Mouse (Mus musculus) heart, adult 9 months (tissue): ENCODE data around the gene Rnase9.
"Not testable (repeated sequence)": the region's sequence is repeated elsewhere in the genome, so short reads cannot be mapped to it uniquely, and the experiment has no call there.

ENCODE experiments used
- DNase-seq, 2 experiments: peaks; one replicate each; pipeline ENCODE4 v3.0.0; 2022; ENCODE audit warnings: low spot score in 2 of 2

Gene Rnase9

DNA sequence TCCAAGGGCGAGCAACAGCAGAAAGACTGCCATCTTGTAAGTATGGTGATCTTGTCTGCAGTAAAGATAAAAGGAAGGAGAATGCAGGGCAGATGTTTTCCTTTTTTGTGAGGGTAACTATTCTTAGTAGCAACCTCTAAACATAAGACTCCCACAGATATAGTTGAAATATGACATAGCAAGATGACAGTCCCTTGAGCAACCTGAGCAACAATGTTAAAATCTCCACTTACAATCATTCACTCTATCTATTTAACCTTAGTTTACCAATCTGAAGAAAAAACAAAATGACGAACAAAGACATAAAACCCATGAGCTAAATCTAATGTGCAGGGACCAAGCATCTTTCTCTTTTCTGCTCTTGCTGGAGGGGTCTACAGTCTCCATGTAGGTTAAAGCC, 8.4 kb upstream of the Rnase9 start, which contains the start of gene Rnase11:
Gene Rnase11, minus strand, starts transcription at position 101 of the 400 bp plus-strand sequence.
- DNase-seq = no peak

DNA sequence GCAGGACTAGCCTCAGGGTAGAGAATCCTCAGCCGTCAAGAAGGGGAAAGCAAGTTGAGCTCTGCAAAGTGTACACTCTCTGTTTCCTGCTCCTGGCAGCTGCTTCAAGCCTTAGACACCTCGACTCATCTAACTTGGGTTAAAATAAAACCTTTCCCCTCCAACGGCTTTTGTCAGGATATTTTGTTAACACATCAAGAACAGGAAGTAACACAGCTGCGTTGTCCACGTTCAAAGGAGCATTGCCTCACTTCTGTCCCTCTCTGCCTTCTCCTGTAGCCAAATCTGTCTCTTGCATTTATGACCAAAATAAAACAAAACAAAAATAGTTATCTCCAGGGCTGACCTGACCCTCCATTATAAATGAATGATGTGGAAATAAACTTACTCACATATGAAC, 6.2 kb upstream of the Rnase9 start:
- DNase-seq = no peak

DNA sequence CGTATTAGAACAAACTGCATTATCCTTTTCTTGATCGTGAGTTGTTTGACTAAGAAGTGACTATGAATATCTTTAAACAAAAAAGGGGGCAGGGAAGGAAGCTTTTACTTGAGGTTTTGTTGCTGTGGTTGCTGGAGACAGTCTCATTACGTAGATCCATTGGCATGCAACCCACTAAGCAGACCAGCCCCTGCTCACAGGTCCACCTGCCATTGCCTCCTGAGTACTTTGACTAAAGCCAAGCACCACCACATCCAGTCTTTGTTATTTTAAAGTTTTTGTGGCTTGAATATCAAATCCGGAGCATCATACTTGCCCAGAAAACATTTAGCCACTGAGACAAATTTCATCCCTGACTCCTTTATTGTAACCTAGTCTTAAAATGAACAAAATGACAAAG, 5.5 kb downstream of the Rnase9 start:
- DNase-seq = no peak

DNA sequence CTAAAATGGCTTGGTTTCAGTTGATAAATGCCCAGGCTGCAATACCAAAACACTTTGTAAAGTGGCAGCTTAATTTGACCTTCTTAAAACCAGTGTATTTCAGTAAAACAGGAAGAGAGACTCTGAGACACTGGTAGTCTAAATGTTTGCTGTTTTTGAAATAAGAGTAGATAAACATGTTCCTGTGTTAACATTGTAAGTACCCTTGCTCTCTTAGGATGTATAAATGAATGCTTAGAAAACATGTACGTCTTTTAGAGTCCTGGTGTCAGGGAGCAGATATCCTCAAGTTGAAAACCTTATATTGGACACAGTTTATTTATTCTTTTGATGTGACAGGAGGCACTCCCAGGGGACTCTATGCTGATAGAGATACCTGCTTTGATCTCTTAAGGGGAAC, 6.5 kb downstream of the Rnase9 start:
- DNase-seq = no peak

DNA sequence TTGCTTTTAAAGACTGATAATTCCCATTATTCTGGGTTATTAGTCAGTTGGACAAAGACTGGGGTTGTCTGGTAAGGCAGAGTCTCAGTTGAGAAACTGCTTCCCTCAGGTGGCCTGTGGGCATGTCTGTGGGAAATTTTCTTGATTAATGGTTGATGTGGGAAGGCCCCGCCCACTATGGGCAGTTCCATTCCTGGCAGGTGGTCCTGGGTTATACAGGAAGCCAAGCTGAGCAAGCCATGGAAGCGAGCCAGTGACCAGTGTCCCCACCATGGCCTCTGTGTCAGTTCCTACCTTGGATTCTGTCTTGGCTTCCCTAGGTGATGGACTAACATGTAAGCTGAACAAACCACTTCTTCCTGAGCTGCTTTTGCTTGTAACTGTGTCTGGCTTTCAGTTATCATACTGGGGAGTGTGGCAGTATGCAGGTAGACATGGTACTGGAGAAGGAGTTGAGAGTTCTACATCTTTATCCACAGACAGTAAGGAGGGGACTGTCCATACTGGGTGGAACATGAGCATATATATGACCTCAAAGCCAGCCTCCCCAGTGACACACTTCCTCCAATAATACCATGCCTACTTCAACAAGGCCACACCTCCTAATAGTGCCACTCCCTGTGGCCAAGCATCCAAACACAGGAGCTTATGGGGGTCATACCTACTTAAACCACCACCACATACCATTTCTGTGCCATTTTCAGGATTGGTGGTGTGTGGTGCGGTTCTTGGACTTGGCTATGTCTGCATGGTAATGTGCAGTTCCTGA, 14.1 kb downstream of the Rnase9 start:
- DNase-seq = no peak

DNA sequence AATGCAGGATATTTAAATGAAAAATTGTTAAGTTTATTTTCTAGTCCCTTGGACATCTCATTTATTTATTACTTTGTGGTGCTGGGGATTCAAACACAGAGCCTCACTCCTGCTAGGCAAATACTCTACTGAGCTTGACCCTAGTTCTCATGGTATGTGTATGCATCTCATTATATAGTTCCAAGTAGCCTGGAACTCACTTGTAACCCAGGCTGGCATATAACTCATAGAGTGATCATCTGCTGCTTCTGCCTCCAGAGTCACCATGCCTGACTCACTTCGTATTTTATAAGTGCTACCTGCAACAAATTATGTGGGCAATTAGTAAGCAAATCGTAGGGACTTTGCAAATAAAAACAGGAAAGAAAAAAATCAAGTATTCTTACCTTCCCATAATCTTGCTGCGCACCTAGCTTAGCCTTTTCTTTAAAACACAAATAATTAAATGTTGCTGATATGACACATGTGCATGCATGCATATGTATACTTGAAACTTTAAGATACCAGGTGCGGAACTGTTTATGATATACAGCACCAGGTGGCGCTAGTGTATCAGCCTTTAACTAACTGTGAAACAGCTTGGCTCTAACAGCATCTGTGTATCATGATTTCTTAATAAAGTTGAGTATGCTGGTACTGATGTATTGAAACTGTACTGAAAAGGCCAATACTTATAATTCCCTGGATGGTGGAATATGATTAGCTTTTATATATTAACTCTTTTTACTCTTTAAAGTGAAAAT, 15.1 kb downstream of the Rnase9 start:
- peak; percentile 21 to 66 for DNase-seq

DNA sequence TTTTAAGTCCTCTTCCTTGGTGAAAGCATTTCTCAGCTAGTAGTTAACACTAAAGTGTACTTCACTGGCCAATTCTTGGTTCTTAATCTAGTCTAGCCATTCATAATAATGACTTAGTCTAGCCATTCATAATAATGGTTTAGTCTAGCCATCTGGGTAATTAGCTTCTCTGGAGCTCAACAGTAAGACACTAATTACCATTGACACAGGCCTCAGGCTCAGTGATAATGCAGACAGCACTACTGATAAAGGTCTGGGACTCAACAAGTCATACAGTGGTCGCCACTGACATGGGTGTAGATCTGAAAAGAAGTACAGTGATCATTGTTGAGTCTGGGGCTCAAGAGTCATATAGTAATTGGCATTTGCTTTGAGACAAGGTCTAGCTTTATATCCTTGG, 16.8 kb downstream of the Rnase9 start:
- DNase-seq = no peak

DNA sequence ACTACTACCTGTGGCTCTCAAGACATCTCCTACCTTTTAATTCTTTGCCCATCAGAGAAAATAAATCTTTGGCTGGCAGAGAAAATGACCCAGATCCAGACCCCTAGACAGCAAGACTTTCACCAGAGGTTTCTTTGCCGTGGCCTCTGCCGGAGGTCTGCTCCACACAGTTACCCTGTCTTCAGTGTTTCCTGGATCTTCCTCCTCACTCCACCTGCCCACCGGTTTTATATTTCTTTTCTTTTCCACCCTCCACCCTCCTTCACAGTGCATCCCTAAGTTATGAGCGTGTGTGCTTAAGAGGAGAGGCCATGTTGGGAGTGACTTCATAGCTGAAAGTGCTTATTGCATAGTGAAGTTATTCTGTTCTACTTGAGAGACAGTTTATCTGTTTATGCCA, 18.2 kb downstream of the Rnase9 start:
- no peak for DNase-seq

DNA sequence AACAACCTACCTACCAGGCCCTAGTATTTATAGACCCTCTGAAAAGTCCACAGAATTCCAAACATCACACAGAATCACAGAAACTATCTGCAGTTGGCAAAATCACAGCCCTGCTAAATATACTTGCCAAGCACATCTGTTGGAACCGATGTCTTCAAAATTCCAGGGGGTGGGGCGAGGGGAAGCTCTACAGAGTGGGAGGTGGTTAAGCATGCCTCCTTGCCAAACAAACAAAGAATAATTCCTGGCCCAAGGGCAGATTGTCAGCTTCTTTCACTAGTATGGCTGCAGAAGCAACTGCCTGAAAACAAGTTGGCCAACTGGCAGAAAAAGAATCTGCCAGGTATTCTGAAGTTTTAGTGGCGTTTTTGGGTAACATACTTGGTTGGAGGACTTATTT, 24.4 kb downstream of the Rnase9 start:
- peak; percentile 58 to 63 for DNase-seq

DNA sequence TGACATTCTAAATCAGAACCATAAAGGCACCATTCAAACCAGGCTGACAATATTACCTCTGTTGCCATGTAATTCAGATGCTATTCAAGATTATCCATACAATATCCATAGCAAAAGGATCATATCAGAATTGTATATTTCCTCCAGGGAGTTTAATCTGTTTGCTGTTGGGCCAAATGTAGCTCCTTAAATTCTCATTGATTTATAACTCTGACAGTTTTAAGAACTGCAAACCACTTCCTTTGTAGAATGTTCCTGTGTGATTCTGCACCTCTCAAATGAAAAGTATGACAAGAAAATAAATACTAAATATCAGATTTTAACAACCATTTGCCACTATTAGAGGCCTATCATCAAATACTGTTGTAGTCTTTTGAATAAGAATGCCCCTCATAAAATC, 25.9 kb downstream of the Rnase9 start:
- DNase-seq = no peak

DNA sequence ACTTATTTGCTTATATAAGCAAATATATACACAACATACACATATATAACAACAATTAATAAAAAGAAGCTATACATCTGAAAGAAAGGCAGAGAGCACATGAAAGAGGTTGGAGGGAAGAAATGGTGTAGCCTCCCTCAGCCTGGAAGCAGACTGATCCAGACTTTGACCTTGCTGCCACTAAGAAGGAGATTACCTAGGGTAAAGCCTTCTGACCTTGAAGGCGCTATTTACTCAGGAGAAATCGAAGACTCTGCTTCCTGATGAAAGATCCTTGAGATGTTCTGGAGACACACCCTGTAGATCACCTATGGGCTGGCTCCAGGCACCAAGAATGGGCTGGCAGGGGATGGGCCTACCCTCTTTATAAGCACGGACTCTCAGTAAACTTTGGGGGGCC, 26.9 kb downstream of the Rnase9 start:
- DNase-seq = not testable (repeated sequence)

DNA sequence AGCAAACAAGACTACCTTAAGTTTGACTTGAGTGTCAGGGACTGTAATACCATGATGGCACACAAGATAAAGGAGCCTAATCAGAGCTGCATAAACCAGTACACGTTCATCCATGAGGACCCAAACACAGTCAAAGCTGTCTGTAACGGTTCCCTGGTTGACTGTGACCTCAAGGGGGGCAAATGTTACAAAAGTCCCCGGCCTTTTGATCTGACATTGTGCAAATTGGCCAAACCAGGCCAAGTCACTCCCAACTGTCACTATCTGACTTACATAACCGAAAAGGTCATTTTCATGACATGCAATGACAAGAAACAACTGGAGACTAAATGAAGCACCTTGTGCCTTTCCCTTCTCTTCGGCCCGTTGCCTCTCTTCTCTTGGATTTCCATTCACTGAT, 32.1 kb downstream of the Rnase9 start:
- no peak for DNase-seq

DNA sequence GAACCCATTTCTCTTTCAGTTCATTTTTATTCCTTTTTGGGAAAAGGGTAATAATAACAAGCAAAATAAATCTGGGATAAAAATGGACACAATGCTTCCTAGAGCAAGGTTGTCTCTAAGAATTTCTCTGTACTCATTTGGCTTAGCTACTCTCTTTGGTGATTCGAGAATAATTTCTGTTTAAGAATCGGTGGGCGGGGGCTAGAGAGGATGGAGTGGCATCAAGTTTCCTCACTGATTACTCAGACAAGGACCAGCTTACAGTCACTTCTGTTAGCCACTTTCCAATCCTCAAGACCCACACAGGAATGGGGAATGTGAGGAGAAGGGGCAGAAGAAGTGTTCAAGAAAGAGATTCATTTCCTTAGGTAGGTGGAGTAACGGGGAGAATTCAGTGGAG, 32.9 kb downstream of the Rnase9 start:
- no peak for DNase-seq

DNA sequence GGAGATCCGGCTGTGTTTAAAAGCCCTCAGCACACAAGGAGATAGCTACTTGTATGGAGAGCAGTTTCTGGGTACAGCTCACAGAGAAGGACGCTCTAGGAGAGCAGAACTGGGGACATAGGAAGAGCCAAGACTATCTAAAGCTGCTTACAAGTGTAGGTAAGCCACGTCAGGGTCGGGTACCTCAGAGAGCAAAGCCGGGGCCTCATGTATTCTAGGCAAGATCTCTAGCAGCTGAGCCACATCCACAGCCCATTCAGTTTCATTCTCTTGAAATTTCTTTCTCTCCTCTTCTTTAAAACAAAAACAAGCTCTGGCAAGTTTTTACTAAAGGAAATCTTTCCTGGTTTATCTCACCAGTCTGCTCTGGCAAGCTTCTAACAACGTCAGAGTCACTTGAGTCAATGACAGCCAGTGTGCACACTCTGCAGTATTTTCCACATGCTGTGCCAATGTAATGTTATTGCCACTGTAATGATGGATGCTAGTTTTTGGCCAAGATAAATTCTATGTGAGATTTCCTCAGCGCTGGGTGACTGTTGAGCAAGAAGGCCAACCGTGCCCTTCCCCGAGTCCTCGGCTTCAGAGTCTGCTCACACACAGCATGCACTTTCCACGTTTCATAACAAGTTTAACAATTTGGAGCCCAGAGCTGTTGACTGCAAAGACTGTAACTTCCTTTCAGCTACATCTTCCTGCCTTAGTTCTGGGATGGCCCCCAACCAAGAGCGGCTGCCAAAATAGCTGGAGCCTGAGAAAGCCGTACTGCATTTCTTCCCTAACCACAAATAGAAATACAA, 33.6 kb downstream of the Rnase9 start:
- DNase-seq = peak; percentile 87

DNA sequence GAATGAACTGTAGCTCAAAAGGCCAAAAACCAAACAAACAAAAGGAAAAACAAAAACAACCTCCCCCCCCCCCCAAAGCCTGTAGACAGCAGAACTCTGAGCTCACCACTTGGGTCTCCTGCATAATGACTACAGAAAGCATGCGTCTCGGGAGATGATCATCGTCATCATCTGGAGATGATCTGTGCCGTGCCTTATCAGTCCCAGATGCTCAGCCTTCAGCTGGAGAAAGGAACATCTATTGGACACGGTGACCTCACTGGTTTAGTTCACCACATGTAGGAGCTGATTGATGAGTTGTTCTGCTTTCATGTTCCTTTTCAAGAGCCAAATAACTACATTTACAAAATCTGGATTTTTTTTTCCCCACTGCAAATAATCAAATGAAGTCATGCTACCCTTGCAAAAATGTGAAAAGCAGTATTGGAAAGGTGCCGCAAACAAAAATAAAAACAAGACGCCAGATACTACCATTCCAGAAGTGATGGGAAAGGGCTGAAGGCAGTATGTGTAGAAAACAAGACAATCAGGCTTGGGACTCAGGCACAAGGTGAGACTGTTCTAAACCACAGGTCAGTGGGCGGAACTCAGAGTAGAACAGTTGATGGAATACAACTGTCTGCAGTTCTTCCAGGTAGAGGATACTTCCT, 34.4 kb downstream of the Rnase9 start, which contains the start of gene Rnase10:
Gene Rnase10, plus strand, starts transcription at position 600 of the 650 bp plus-strand sequence.
- DNase-seq = no peak

DNA sequence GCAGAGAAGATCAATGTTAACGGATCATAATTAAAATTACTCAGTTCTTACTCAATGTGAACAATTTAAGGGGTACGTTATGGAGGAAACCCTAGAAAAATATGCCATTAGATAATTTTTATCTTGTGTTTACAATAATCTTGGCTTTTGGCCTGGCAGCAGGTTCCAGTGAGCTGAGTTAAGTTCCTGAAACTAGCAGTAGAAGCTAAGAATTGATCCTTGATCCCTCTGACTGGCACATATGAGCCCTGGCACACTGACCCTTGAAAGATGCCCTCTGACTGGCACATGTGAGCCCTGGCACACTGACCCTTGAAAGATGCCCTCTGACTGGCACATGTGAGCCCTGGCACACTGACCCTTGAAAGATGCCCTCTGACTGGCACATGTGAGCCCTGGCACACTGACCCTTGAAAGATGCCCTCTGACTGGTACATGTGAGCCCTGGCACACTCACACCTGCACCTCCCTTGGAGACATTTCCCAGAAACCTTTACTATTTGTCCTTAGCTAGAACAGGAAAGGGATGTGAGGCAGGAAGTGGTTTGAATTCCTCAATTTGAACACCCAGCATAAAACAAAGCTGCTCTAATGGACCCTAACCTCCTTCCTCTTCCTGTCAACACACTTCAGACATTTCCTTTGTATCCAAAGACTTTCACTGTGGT, 43.5 kb downstream of the Rnase9 start:
- DNase-seq = peak; percentile 51 to 84

DNA sequence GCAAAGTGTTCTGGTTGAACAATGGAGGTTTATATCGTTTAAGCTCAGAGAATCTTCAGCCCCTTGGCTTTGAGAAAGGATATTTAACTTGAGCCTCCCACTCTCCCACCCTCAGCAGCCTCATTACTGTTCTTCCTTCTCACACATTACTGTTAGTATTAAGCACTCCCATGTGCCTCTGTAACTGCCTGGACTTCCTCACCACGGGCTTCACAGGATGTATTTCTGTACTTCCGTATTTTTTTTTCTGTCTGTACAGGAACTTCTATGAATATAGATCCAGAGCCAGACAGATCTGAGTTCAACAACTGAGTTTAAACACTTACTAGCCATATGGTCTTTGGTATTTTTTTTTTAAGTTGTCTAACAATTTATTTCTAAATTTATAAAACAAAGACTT, 44.6 kb downstream of the Rnase9 start:
- peak in 1 of 2 experiments; percentile 49 for DNase-seq

DNA sequence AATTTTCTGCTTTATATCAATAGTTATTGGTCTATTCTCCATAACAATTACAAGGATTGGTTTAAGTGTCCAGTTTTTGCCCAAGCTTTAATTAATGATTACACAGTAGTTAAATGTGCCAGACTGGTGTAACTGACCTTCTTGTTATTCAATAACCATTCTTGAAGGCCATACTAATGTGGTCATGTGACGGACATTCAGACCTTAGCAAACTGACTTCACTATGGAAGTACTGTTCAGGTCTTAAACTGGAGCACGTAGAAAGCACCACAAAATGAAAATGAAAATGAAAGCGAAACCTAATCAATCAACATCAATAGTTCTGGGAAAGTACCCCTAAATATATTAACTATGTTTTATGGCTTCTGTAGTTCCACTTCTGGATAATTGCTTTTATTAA, 50.6 kb downstream of the Rnase9 start:
- no peak for DNase-seq
